Mouse (Mus musculus) megakaryocyte, embryonic 14.5 days (primary cell): Measurements from ENCODE around the gene 1190002N15Rik. TPM values are rescaled to one million over a fixed set of nuclear protein-coding genes. Genes with fewer than 3 reads are reported as not detected.

Experiments used
- H3K27me3 ChIP-seq: replicated peaks from 2 replicates; pipeline ENCODE3; 2012; ENCODE audit warnings: inconsistent platforms
- H3K36me3 ChIP-seq: replicated peaks from 2 replicates; pipeline ENCODE3; 2012; ENCODE audit warnings: low read length, inconsistent platforms, mixed read lengths
- H3K4me1 ChIP-seq: 2 replicates; pipeline ENCODE4 v1.6.1; 2012; ENCODE audit warnings: inconsistent platforms
- H3K4me3 ChIP-seq: replicated peaks from 2 replicates; pipeline ENCODE3; 2012; ENCODE audit warnings: moderate library complexity, mild to moderate bottlenecking, inconsistent platforms
- H3K9me3 ChIP-seq: 2 replicates; pipeline ENCODE4 v1.6.1; 2012; ENCODE audit warnings: inconsistent platforms
- FLI1 ChIP-seq: IDR thresholded peaks from 2 replicates; pipeline ENCODE4 v1.6.1; 2012; ENCODE audit warnings: low read length, inconsistent platforms, mixed read lengths
- GATA1 ChIP-seq: IDR thresholded peaks from 3 replicates; pipeline ENCODE4 v1.6.1; 2012; ENCODE audit warnings: mixed read lengths, low read length, inconsistent platforms, borderline replicate concordance
- polyA plus RNA-seq: library from polyadenylated mRNA; stranded (reverse); fragments of >175 nt; gene quantifications from 2 replicates; pipeline ENCODE4 v1.2.3, GENCODE M21; 2012; ENCODE audit warnings: low replicate concordance; ENCODE audit not compliant: insufficient read depth

The 1190002N15Rik gene
- polyA plus RNA-seq = 3.2 and 11.3 TPM in 2 replicates

GRCm38 (mm10) chr9:94537970-94538822 lies at the start of gene 1190002N15Rik:
Gene 1190002N15Rik, minus strand, starts transcription at chr9:94538081.
- Histone ChIP-seq H3K36me3 (no peaks in the 10 kb centered on the region), H3K9me3 (no peaks in the 10 kb centered on the region), H3K27me3 (no peaks in the 10 kb centered on the region), H3K4me3 (peak within 1 kb of the TSS; percentile 98), H3K4me1 (peaks cover 59% of the 10 kb centered on the region)
- TF ChIP-seq GATA1 = no peak

GRCm38 (mm10) chr9:94582309-94582708 lies 44.4 kb upstream of the 1190002N15Rik start:
- TF ChIP-seq FLI1 (no peak), GATA1 (no peak)
- Histone ChIP-seq H3K4me1 (peaks cover 6% of the 10 kb centered on the region), H3K36me3 (no peaks in the 10 kb centered on the region), H3K9me3 (no peaks in the 10 kb centered on the region), H3K27me3 (no peaks in the 10 kb centered on the region), H3K4me3 (no peak overlapping the region)

GRCm38 (mm10) chr9:94581661-94582060 lies 43.8 kb upstream of the 1190002N15Rik start:
- Histone ChIP-seq H3K4me3 (no peak overlapping the region), H3K36me3 (no peaks in the 10 kb centered on the region), H3K27me3 (no peaks in the 10 kb centered on the region), H3K9me3 (no peaks in the 10 kb centered on the region), H3K4me1 (peaks cover 6% of the 10 kb centered on the region)
- TF ChIP-seq FLI1 = no peak
- no peak for TF ChIP-seq GATA1

GRCm38 (mm10) chr9:94580071-94580737 lies 42.3 kb upstream of the 1190002N15Rik start:
- no peaks in the 10 kb centered on the region for H3K36me3 ChIP-seq

GRCm38 (mm10) chr9:94571802-94572201 lies 33.9 kb upstream of the 1190002N15Rik start:
- no peaks in the 10 kb centered on the region for H3K36me3 ChIP-seq
- H3K27me3 ChIP-seq = no peaks in the 10 kb centered on the region
- TF ChIP-seq FLI1 (no peak), GATA1 (no peak)
- H3K4me1 ChIP-seq = peaks cover 12% of the 10 kb centered on the region
- H3K4me3 ChIP-seq = no peak overlapping the region
- peaks cover 7% of the 10 kb centered on the region for H3K9me3 ChIP-seq

More at GRCm38 (mm10) chr9:94580071-94580737, 42.3 kb upstream of the 1190002N15Rik start:
- Histone ChIP-seq H3K27me3 (no peaks in the 10 kb centered on the region), H3K9me3 (no peaks in the 10 kb centered on the region), H3K4me3 (no peak overlapping the region), H3K4me1 (peaks cover 6% of the 10 kb centered on the region)
- no peak for TF ChIP-seq GATA1
- TF ChIP-seq FLI1 = no peak

- Histone ChIP-seq H3K4me1 (peaks cover 12% of the 10 kb centered on the region), H3K9me3 (peaks cover 1% of the 10 kb centered on the region)
- TF ChIP-seq FLI1 (no peak), GATA1 (no peak)
These were observed 30.5 kb upstream of the 1190002N15Rik start for GRCm38 (mm10) chr9:94568386-94568785.

GRCm38 (mm10) chr9:94567722-94568314 lies 29.9 kb upstream of the 1190002N15Rik start:
- no peaks in the 10 kb centered on the region for H3K36me3 ChIP-seq
- H3K4me3 ChIP-seq = no peak overlapping the region
- no peaks in the 10 kb centered on the region for H3K9me3 ChIP-seq
- TF ChIP-seq GATA1 (no peak), FLI1 (no peak)
- H3K4me1 ChIP-seq = peaks cover 12% of the 10 kb centered on the region
- H3K27me3 ChIP-seq = no peaks in the 10 kb centered on the region

More at GRCm38 (mm10) chr9:94568386-94568785, 30.5 kb upstream of the 1190002N15Rik start:
- H3K4me3 ChIP-seq = no peak overlapping the region
- no peaks in the 10 kb centered on the region for H3K36me3 ChIP-seq
- no peaks in the 10 kb centered on the region for H3K27me3 ChIP-seq

- TF ChIP-seq FLI1 (no peak), GATA1 (no peak)
- Histone ChIP-seq H3K36me3 (no peaks in the 10 kb centered on the region), H3K4me3 (no peak overlapping the region), H3K4me1 (peaks cover 45% of the 10 kb centered on the region), H3K27me3 (no peaks in the 10 kb centered on the region), H3K9me3 (no peaks in the 10 kb centered on the region)
These were observed 19.1 kb upstream of the 1190002N15Rik start for GRCm38 (mm10) chr9:94556776-94557514.

GRCm38 (mm10) chr9:94556249-94556648 lies 18.4 kb upstream of the 1190002N15Rik start:
- Histone ChIP-seq H3K4me1 (peaks cover 45% of the 10 kb centered on the region), H3K4me3 (no peak overlapping the region), H3K36me3 (no peaks in the 10 kb centered on the region), H3K27me3 (no peaks in the 10 kb centered on the region), H3K9me3 (no peaks in the 10 kb centered on the region)
- no peak for TF ChIP-seq FLI1
- no peak for TF ChIP-seq GATA1
